Mouse (Mus musculus) heart, embryonic 12.5 days (tissue): ENCODE measurements around the gene 1700019A02Rik. TPM values are rescaled to one million over a fixed set of nuclear protein-coding genes. Genes with fewer than 3 reads are reported as not detected.
A peak's percentile ranks its signal among the peaks of the same experiment; 100 is the strongest.

Experiments
- ATAC-seq: fragments of 200-750 bp; cut with Nextera tagmentation; 2 replicates; pipeline ENCODE4 v1.8.0; 2017; ENCODE audit warnings: moderate TSS enrichment, moderate library complexity; ENCODE audit not compliant: insufficient number of reproducible peaks, low FRiP score
- H3K27ac ChIP-seq: fragments of 300-500 bp; sonication (generic); 2 replicates; pipeline ENCODE4 v1.5.1; 2016; ENCODE audit warnings: mild to moderate bottlenecking, moderate library complexity; ENCODE audit not compliant: poor library complexity, severe bottlenecking
- H3K27me3 ChIP-seq: fragments of 300-500 bp; sonication (generic); replicated peaks from 2 replicates; pipeline ENCODE4 v1.6.1; 2016; ENCODE audit warnings: mild to moderate bottlenecking, moderate library complexity
- H3K36me3 ChIP-seq: fragments of 300-500 bp; sonication (generic); 2 replicates; pipeline ENCODE4 v1.6.1; 2016; ENCODE audit warnings: mild to moderate bottlenecking, moderate library complexity
- H3K4me1 ChIP-seq: fragments of 300-500 bp; sonication (generic); replicated peaks from 2 replicates; pipeline ENCODE4 v1.6.1; 2016; ENCODE audit warnings: mild to moderate bottlenecking
- H3K4me2 ChIP-seq: fragments of 300-500 bp; sonication (generic); 2 replicates; pipeline ENCODE4 v1.6.1; 2016; ENCODE audit warnings: mild to moderate bottlenecking, moderate library complexity
- H3K4me3 ChIP-seq: fragments of 300-500 bp; sonication (generic); 2 replicates; pipeline ENCODE4 v1.5.1; 2016; ENCODE audit warnings: mild to moderate bottlenecking
- H3K9ac ChIP-seq: fragments of 300-500 bp; sonication (generic); 2 replicates; pipeline ENCODE4 v1.6.1; 2016; ENCODE audit warnings: mild to moderate bottlenecking, moderate library complexity
- H3K9me3 ChIP-seq: fragments of 300-500 bp; sonication (generic); replicated peaks from 2 replicates; pipeline ENCODE4 v1.6.1; 2016; ENCODE audit warnings: mild to moderate bottlenecking, moderate library complexity
- WGBS: fragments of 180-500 bp; shearing (Covaris S2); methylation state at CpG from one replicate; pipeline ENCODE4 v1.1.7; 2016; 5-methylcytosine and 5-hydroxymethylcytosine counted together
- polyA plus RNA-seq: library from polyadenylated mRNA; unstranded; fragments of >200 nt; fragmentation: Nextera tagmentation; extraction: Ambion mirVana; gene quantifications from 2 replicates; pipeline ENCODE4 v1.2.1, GENCODE M21; 2016

The 1700019A02Rik gene
- polyA plus RNA-seq, 1 experiment from 2014 or later = not detected

GRCm38 (mm10) chr1:53157715-53158114, 29.7 kb downstream of the 1700019A02Rik start:
- Histone ChIP-seq H3K4me3 (no peak overlapping the region), H3K9me3 (no peaks in the 10 kb centered on the region), H3K4me1 (no peaks in the 10 kb centered on the region), H3K27ac (no peak overlapping the region), H3K36me3 (no peaks in the 10 kb centered on the region), H3K4me2 (no peak overlapping the region), H3K27me3 (no peaks in the 10 kb centered on the region), H3K9ac (no peak overlapping the region)
- WGBS = 86% methylated on average over 6 of the region's 6 CpGs
- no peak for ATAC-seq

- H3K4me3 ChIP-seq = no peak overlapping the region
- H3K27me3 ChIP-seq = no peaks in the 10 kb centered on the region
- no peaks in the 10 kb centered on the region for H3K4me1 ChIP-seq
- H3K36me3 ChIP-seq = no peaks in the 10 kb centered on the region
- WGBS = 70% methylated on average over 2 of the region's 2 CpGs
- no peak for ATAC-seq
- H3K9me3 ChIP-seq = no peaks in the 10 kb centered on the region
- no peak overlapping the region for H3K4me2 ChIP-seq
- no peak overlapping the region for H3K27ac ChIP-seq
- H3K9ac ChIP-seq = no peak overlapping the region
Measured at GRCm38 (mm10) chr1:53123066-53123465, 64.4 kb downstream of the 1700019A02Rik start.

DNA sequence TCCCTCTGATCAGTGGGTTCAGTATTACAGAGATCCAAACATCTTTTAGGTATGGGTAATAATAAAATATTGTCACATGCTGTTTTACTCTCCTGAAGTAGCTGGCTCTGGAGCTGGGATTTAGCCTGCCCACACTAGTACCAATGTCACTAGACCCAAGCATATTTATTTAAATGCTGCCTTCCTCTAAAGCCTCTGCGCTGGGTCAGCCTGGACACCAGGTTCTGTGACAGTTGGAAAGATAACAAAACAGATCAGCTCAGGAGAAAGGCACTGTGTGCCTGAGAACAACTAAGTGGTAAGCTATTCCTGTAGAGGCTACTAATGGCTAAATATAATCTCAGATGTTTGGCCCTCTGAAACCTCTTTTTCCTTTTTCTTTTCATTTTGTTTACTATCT, 76.9 kb downstream of the 1700019A02Rik start:
- Histone ChIP-seq H3K27me3 (no peaks in the 10 kb centered on the region), H3K36me3 (no peaks in the 10 kb centered on the region), H3K27ac (peak overlapping the region; percentile 44; the same call in 1 of the 2 replicates), H3K4me3 (no peak overlapping the region), H3K9me3 (no peaks in the 10 kb centered on the region), H3K4me2 (no peak overlapping the region), H3K9ac (no peak overlapping the region), H3K4me1 (peaks cover 5% of the 10 kb centered on the region)
- no peak for ATAC-seq
- WGBS = 38% methylated on average over 1 of the region's 1 CpGs

Other genes starting within 250 kb of the 1700019A02Rik start
- gene 1700019D03Rik, start 167.5 kb downstream of the 1700019A02Rik start, polyA plus RNA-seq = 0.92 TPM in 2 replicates
- 13.0 and 13.1 TPM in 2 replicates for gene Mstn, start 126.0 kb downstream of the 1700019A02Rik start, polyA plus RNA-seq
- gene Pms1, start 109.4 kb upstream of the 1700019A02Rik start, polyA plus RNA-seq = 13.4 and 15.5 TPM in 2 replicates
- gene Ormdl1, start 109.5 kb upstream of the 1700019A02Rik start, polyA plus RNA-seq = 40.4 and 44.8 TPM in 2 replicates
- not detected in 2 replicates for gene Gm28778, start 109.5 kb upstream of the 1700019A02Rik start, polyA plus RNA-seq
- 29.8 and 33.7 TPM in 2 replicates for gene Osgepl1, start 126.0 kb upstream of the 1700019A02Rik start, polyA plus RNA-seq
- gene Asdurf, start 165.0 kb upstream of the 1700019A02Rik start, polyA plus RNA-seq = 1.1 and 5.7 TPM in 2 replicates
- gene Gm28551, start 165.0 kb upstream of the 1700019A02Rik start, polyA plus RNA-seq = 0.13 and 0.57 TPM in 2 replicates
- 80.8 and 82.2 TPM in 2 replicates for gene Asnsd1, start 165.1 kb upstream of the 1700019A02Rik start, polyA plus RNA-seq